Mouse (Mus musculus) 3T3-L1 (cell line): ENCODE measurements at regions not wholly inside any gene's neighbourhood (a gene's known extent, or its start where the extent isn't known, plus 50 kb on each side); places are given as distances from the start of the nearest gene placed in this dataset.

Experiments
- DNase-seq: peaks from one replicate; pipeline ENCODE4 v3.0.0-alpha.2; 2015; ENCODE audit warnings: low read depth, low spot score

GRCm38 (mm10) chr15:42768396-42768795 is 2634.2 kb downstream of the 9330182O14Rik start:
- DNase-seq = no peak

- no peak for DNase-seq
These were observed 2645.7 kb downstream of the 9330182O14Rik start for GRCm38 (mm10) chr15:42779903-42780302.

GRCm38 (mm10) chr15:42801217-42801616 is 2667.1 kb downstream of the 9330182O14Rik start:
- no peak for DNase-seq

DNA sequence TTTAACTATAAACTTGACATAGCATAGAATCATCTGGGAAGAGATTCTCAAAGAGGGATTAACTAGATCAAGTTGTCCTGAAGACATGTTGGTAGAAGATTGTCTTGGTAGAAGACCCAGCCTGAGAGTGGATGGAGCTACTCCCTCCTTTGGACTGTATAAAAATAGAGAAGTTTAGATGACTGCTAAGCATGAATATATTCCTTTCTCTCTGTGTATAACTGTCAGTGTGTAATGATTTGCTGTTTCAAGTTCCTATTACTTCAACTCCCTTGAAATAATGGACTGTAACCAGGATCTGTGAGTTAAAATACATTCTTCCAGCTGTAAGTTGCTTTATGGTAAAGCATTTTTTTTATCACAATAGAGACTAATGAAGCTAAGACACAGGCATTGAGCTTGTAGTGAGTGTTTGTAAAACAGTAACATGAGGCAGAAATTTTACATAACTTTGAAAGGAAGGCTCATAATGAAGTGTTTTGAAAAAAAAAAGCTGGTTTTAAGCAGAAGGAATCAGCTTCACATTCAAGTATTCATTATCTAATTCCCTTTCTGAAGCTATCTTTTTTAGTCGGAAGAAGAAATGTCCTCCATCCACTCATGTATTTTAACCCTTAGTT is 2676.8 kb downstream of the 9330182O14Rik start:
- no peak for DNase-seq

- no peak for DNase-seq
These were observed 2681.0 kb downstream of the 9330182O14Rik start for GRCm38 (mm10) chr15:42815026-42815724.

DNA sequence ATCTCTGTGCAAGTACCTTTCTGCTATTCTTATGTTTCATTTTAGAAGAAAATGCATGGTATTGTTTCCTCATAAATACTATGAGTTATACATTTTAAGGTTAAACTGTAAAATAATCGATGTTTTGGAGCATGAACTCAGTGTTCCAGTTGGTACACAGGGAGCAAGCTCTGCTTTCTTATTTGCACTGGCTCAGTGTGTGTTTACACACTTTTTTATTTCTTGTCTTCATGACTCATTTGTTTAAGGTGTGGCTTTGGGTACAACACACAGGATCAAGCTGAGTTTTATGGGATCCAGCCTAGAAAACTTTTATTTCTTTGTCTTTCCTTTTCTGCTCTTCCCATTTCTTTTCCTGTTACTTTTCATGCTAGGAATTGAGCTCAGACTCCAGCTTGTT is 2704.7 kb downstream of the 9330182O14Rik start:
- DNase-seq = no peak

DNA sequence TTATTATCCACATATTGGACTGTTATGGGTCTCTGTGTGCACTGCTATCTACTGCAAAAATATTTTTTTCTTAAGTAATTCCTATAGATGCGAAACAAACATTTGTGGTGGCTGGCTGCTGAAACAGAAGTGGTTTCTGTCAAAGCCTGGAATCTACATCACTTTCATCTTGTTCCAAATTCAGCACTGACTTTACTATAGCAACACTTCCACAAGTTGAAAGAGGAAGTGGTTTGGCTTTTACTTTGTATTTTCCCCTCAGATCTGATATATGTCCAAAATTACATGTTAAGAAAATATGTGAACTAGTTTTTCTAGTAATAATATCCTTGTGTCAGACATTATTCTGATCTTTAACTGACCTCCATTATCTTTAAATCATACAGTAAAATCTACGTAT is 2715.8 kb downstream of the 9330182O14Rik start:
- no peak for DNase-seq

- no peak for DNase-seq
These were observed 2738.3 kb downstream of the 9330182O14Rik start for GRCm38 (mm10) chr15:42872491-42872890.

- DNase-seq = no peak
These were observed 2760.4 kb downstream of the 9330182O14Rik start for GRCm38 (mm10) chr15:42894611-42895010.

- DNase-seq = no peak
These were observed 2765.9 kb downstream of the 9330182O14Rik start for GRCm38 (mm10) chr15:42900056-42900455.

DNA sequence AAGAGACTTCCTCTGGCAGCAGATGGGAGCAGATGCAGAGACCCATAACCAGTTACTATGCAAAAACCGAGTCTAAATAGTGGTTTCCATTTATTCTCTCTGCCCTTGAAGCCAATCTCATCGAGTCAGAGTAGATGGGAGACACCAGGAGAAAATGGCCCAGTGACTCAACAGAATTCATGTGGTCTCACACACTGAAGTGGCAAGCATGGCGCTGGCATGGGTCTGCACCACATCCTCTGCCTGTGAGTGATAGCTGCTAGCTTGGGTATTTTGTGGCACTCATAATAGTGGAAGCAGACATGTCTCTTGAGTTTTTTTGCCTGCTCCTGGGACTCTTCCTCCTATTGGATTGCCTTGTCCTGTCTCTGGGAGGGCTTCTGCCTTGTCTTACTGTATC is 2767.6 kb downstream of the 9330182O14Rik start:
- no peak for DNase-seq

DNA sequence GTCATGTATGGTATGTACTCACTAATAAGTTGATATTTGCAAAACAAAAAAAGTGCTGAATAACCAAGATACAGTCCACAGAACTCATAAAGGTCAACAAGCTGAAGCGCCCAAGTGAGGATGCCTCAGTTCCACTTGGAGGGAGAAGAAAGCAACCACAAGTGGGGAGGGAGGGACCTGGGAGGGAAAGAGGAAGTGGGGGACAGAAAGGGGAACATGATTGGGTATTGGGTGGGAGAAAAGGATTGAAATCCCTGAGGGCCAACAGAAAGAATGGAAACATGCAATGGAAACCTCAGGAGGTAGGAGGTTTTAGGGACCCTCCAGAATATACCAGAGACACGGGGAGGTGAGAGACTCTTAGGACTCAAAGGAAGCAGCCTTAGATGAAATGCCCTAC is 2777.2 kb downstream of the 9330182O14Rik start:
- no peak for DNase-seq

DNA sequence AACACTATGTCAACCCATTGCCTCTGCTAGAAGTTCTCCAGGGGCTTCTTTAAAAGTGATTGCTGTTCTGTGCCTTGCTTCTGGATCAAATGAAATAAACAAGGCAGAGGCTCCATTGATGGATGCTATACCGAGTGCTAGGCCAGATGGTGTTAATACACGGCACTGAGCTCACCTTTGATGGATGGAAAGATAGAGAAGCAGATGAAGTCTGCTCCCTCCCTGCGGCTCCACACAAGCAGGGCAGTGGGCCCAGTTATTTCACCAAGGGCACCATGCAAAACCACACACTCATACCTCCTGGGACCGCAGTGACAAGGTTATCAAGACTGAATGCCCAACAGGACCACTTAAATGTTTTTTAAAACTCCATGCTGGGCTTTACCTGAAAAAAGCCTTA is 2778.7 kb downstream of the 9330182O14Rik start:
- DNase-seq = no peak

DNA sequence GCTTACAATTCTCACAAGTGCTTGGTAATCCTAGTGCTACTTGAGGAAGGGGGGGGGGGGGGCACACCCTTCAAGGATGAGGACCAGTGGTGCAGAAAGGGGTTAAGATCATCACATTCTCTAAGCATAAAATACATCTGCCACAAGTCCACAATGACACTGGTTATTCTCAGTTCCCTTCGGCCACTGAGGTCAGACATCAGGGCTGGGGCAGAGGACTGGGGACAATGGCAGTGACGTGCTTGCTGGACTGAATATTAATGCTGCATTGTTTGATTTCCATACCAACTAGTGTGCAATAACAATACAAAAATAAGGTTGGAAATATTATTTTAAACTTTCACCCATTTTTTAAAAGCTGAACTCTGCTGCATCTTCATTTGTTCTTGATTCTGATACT is 2779.1 kb downstream of the 9330182O14Rik start:
- DNase-seq = no peak

DNA sequence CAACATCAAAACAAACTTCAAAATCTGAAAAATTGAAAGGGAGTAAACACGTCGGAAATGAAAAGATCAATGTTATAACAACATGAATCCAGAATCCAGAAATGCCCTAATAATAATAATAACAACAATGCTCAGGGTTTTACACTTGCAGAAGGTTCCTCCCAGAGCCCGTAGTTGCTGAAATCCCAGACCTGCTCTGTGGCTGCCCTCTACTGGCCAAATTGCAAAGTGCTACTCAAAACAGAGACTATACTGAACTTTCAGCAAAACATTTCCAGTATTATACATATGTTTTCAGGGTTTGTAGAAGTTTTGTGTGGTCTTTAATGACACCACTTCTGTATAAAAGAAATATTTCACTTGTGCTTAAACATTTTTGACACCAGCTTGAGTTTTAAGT is 2779.9 kb downstream of the 9330182O14Rik start:
- peak; percentile 73 for DNase-seq

- DNase-seq = no peak
These were observed 2781.0 kb downstream of the 9330182O14Rik start for GRCm38 (mm10) chr15:42915195-42915594.

GRCm38 (mm10) chr15:42921618-42922017 is 2787.5 kb downstream of the 9330182O14Rik start:
- no peak for DNase-seq

DNA sequence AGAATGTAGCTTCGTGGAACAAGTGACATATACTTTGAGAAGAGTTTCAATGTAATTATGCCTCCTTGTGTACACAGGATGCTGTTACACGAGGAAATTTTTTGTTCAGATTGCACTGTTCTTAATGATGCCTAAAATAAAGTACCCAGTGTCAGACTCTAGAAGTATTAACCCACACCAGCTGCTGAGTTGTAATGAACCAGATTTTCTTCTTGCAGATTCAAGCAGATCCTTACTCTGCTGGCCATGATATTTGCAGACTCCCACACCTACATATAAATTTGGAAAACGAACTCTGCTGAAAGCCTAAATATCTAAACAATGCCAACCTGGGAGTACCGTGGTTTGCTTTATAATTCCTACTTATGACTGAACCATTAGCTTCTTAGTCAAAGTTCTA is 2794.2 kb downstream of the 9330182O14Rik start:
- no peak for DNase-seq

GRCm38 (mm10) chr15:42944610-42945009 is 2810.4 kb downstream of the 9330182O14Rik start:
- DNase-seq = no peak

DNA sequence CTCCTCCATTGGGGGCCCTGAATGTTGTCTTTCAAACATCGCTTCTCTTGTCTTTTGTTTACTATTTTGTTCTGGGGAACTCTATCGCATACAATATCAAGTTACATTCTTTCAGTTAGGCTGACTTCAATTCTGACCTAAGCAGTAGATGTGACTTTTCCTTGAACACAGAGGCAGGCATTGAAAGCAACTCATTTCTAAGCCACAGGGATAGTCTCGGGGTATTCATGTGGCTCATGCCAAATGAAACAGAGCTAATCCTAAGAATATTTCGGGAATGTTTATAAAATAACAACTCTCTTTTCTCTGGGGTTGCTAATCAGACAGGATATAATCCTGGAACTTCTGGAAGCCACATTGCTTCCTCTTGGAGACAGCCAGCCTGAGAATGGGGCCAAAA is 2821.0 kb downstream of the 9330182O14Rik start:
- DNase-seq = no peak

GRCm38 (mm10) chr15:42962747-42963338 is 2828.7 kb downstream of the 9330182O14Rik start:
- peak; percentile 89 for DNase-seq

DNA sequence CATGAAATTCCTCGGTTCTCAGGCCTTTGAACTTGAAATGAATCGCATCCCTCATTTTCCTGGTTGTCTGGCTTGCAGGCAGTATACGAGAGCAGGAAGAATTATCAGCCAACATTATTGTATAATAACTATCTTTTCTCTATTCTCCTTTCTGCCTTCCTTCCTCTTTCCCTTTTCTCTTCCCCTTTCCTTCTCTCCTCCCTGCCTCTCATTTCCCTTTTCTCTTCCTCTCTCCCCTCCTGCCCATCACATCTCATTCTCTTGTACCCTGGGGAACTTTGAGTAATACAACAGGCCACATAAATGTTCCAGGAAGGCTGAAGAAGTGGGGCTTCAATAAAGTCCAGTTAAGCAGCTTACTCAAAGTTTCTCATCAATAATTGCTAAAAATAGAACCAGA is 2831.1 kb downstream of the 9330182O14Rik start:
- no peak for DNase-seq
